Mouse (Mus musculus): ENCODE results near the gene Med22.

DNA sequence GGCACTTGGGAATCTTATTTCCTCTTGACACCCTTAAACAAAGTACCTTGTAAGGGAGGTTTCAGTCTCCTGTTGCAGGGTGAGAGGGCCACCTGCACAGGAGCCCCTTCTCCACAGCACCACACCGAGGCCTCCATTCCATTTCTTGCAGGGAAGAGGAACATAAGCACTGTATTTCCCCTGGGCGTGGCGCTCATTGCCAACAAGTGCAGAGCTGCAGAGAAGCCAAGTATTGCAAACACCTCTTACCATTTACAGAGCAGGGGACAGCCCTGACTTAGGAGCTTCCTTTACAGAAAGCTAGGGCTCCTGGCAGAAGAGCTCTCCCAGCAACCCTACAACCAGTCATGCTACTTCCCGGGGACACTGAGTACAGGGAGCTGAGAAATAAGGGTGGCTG, 41.7 kb upstream of the Med22 start:
- TF ChIP-seq CTCF (IDR thresholded peaks at IDR 0.05) (no peak), POLR2A (IDR thresholded peaks at IDR 0.05; ENCODE audit: insufficient read depth, low read depth, low read length) (no peak)
